Mouse (Mus musculus): ENCODE data around the gene Tmem212.

Tmem212 gene

GRCm38 (mm10) chr3:27899012-27899726 lies 3.0 kb upstream of the Tmem212 start:
- DNase-seq (ENCODE audit: inconsistent age in 2 of 2, low spot score in 1 of 2) = no peak

- no peak for DNase-seq (ENCODE audit: inconsistent age in 2 of 2, low spot score in 1 of 2)
These were observed 2.0 kb upstream of the Tmem212 start for GRCm38 (mm10) chr3:27898178-27898577.

GRCm38 (mm10) chr3:27886578-27886977 lies 9.6 kb downstream of the Tmem212 start:
- peak in 1 of 2 experiments; percentile 35 for DNase-seq (ENCODE audit: inconsistent age in 2 of 2, low spot score in 1 of 2)

- DNase-seq (ENCODE audit: inconsistent age in 2 of 2, low spot score in 1 of 2) = no peak
These were observed 10.6 kb downstream of the Tmem212 start for GRCm38 (mm10) chr3:27885585-27885984.

- DNase-seq (ENCODE audit: inconsistent age in 2 of 2, low spot score in 1 of 2) = no peak
These were observed 14.0 kb downstream of the Tmem212 start for GRCm38 (mm10) chr3:27881897-27882835.

- DNase-seq (ENCODE audit: inconsistent age in 2 of 2, low spot score in 1 of 2) = no peak
These were observed 17.1 kb downstream of the Tmem212 start for GRCm38 (mm10) chr3:27878854-27879610.

GRCm38 (mm10) chr3:27873268-27874073 lies 22.7 kb downstream of the Tmem212 start:
- no peak for DNase-seq (ENCODE audit: inconsistent age in 2 of 2, low spot score in 1 of 2)

- no peak for DNase-seq (ENCODE audit: inconsistent age in 2 of 2, low spot score in 1 of 2)
These were observed 23.7 kb downstream of the Tmem212 start for GRCm38 (mm10) chr3:27872429-27872828.

- no peak for DNase-seq (ENCODE audit: inconsistent age in 2 of 2, low spot score in 1 of 2)
These were observed 24.3 kb downstream of the Tmem212 start for GRCm38 (mm10) chr3:27871891-27872290.

GRCm38 (mm10) chr3:27871371-27871770 lies 24.8 kb downstream of the Tmem212 start:
- no peak for DNase-seq (ENCODE audit: inconsistent age in 2 of 2, low spot score in 1 of 2)

- DNase-seq (ENCODE audit: inconsistent age in 2 of 2, low spot score in 1 of 2) = no peak
These were observed 27.5 kb downstream of the Tmem212 start for GRCm38 (mm10) chr3:27868681-27869080.

GRCm38 (mm10) chr3:27867731-27868130 lies 28.4 kb downstream of the Tmem212 start:
- DNase-seq (ENCODE audit: inconsistent age in 2 of 2, low spot score in 1 of 2) = no peak

GRCm38 (mm10) chr3:27862821-27863740 lies 33.1 kb downstream of the Tmem212 start:
- DNase-seq (ENCODE audit: inconsistent age in 2 of 2, low spot score in 1 of 2) = peak; percentile 82 to 93

GRCm38 (mm10) chr3:27861601-27862000 lies 34.6 kb downstream of the Tmem212 start:
- peak; percentile 89 to 96 for DNase-seq (ENCODE audit: inconsistent age in 2 of 2, low spot score in 1 of 2)

- DNase-seq (ENCODE audit: inconsistent age in 2 of 2, low spot score in 1 of 2) = no peak
These were observed 35.1 kb downstream of the Tmem212 start for GRCm38 (mm10) chr3:27861086-27861485.

- peak in 1 of 2 experiments; percentile 50 for DNase-seq (ENCODE audit: inconsistent age in 2 of 2, low spot score in 1 of 2)
These were observed 37.0 kb downstream of the Tmem212 start for GRCm38 (mm10) chr3:27859161-27859561.

- DNase-seq (ENCODE audit: inconsistent age in 2 of 2, low spot score in 1 of 2) = peak in 1 of 2 experiments; percentile 58
These were observed 37.6 kb downstream of the Tmem212 start for GRCm38 (mm10) chr3:27858441-27859115.

GRCm38 (mm10) chr3:27856288-27856687 lies 39.9 kb downstream of the Tmem212 start:
- no peak for DNase-seq (ENCODE audit: inconsistent age in 2 of 2, low spot score in 1 of 2)
